Mouse (Mus musculus): ENCODE measurements at regions not wholly inside any gene's neighbourhood (a gene's known extent, or its start where the extent isn't known, plus 50 kb on each side); places are given as distances from the start of the nearest gene placed in this dataset.

DNA sequence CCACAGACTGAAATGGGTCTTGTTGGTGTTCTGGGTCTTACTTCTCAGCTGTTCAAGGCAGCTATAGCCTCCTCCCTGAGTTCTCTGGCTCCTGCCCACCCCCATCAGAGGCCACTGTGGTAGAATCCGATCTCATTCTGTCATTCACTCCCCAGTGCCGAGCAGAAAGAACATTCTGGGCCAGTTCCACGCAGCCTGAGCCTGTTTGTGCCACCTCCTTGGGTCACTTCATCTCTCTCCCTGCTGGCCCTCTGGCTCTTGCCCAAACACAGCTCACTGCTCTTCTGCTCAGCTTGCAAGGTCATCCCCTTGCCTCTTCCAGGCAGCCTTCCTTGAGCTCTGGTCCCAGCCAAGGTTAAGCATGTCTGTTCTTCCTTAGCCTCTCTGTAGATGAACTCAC lies 128.9 kb downstream of the Chst1 start:
- Histone ChIP-seq H3K4me3 (ENCODE audit: control insufficient read depth, insufficient read depth, low read length) (no peak overlapping the region), H3K27ac (ENCODE audit: control insufficient read depth, insufficient read depth, low read length) (no peak overlapping the region), H3K27me3 (ENCODE audit: control insufficient read depth, insufficient read depth, low read length) (no peaks in the 10 kb centered on the region), H3K36me3 (ENCODE audit: control insufficient read depth, insufficient read depth, low read length) (no peaks in the 10 kb centered on the region), H3K4me1 (replicated peaks; ENCODE audit: control insufficient read depth, insufficient read depth, low read length) (no peaks in the 10 kb centered on the region)
- 96% methylated on average over 3 of the region's 3 CpGs for WGBS
- TF ChIP-seq POLR2A (IDR thresholded peaks at IDR 0.05; ENCODE audit: control insufficient read depth, extremely low read depth, insufficient read depth, low read length, poor library complexity) (no peak), CTCF (IDR thresholded peaks at IDR 0.05; ENCODE audit: borderline replicate concordance, control insufficient read depth, extremely low read depth, insufficient read depth, low read length, poor library complexity) (no peak)
- DNase-seq = no peak

DNA sequence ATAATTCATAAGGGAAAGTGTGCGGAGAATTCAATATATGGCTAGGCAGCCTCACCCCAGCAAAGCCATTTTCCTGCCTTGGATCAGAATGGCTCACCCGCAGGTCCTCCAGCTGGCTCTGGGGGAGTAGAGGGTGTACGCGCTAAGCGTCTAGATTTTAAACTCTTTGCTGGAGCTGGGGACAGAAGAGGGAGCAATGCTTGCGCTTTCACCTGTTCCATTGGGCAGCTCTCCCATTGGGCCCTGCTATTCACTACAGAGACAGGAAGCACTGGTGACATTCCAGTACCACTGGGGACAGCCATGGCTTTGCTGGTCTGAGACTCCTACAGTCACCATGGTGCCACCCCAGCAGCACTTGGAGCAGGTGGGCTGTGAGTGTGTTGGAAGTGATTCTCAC lies 130.9 kb downstream of the Chst1 start:
- WGBS = 98% methylated on average over 6 of the region's 6 CpGs
- Histone ChIP-seq H3K27ac (ENCODE audit: control insufficient read depth, insufficient read depth, low read length) (no peak overlapping the region), H3K4me3 (ENCODE audit: control insufficient read depth, insufficient read depth, low read length) (no peak overlapping the region), H3K36me3 (ENCODE audit: control insufficient read depth, insufficient read depth, low read length) (no peaks in the 10 kb centered on the region), H3K4me1 (replicated peaks; ENCODE audit: control insufficient read depth, insufficient read depth, low read length) (no peaks in the 10 kb centered on the region), H3K27me3 (ENCODE audit: control insufficient read depth, insufficient read depth, low read length) (no peaks in the 10 kb centered on the region)
- DNase-seq = no peak
- TF ChIP-seq POLR2A (IDR thresholded peaks at IDR 0.05; ENCODE audit: control insufficient read depth, extremely low read depth, insufficient read depth, low read length, poor library complexity) = no peak
- no peak for TF ChIP-seq CTCF (IDR thresholded peaks at IDR 0.05; ENCODE audit: borderline replicate concordance, control insufficient read depth, extremely low read depth, insufficient read depth, low read length, poor library complexity)

DNA sequence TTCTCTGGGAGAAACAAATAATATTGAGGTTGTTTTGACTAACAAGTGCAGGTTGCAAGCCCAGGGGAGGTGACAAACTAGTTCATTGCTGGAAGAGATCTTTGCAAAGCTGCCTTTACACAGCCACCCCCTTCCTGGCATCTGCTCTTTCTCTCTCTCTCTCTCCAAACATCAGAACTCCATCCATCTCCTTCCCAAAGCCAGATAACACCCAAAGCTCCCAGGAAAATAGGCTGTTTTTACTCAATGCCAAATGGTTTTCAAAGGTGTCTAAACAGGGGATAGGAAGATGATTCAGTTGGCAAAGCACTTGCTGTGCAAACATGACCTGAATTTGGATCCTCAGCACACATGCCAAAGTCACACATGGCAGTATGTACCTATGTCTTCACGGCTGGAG lies 133.9 kb downstream of the Chst1 start:
- TF ChIP-seq CTCF (IDR thresholded peaks at IDR 0.05; ENCODE audit: borderline replicate concordance, control insufficient read depth, extremely low read depth, insufficient read depth, low read length, poor library complexity) (no peak), POLR2A (IDR thresholded peaks at IDR 0.05; ENCODE audit: control insufficient read depth, extremely low read depth, insufficient read depth, low read length, poor library complexity) (no peak)
- H3K36me3 ChIP-seq (ENCODE audit: control insufficient read depth, insufficient read depth, low read length) = no peaks in the 10 kb centered on the region
- 100% methylated on average over 1 of the region's 1 CpGs for WGBS

DNA sequence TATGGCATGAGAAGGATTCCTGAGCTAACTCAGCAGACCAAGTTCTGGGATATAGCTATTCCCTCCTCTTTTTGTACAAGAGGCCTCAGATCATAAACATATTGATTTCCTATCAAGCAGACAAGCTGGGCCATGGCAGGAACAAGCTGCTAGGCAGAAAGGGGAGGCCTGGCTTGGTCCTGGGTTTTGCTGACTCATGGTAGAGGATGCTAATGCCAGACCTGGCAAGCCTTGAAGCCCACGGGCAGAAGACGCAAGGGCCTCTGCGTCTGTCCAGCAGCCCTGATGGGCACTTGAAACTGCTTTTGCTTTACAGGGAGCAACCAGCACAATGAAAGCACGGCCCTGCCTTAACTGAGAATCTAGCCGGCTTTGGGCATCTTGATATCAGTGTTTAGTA lies 136.3 kb downstream of the Chst1 start:
- WGBS = 68% methylated on average over 5 of the region's 5 CpGs
- TF ChIP-seq CTCF (IDR thresholded peaks at IDR 0.05; ENCODE audit: borderline replicate concordance, control insufficient read depth, extremely low read depth, insufficient read depth, low read length, poor library complexity) = no peak
- no peaks in the 10 kb centered on the region for H3K36me3 ChIP-seq (ENCODE audit: control insufficient read depth, insufficient read depth, low read length)
- no peaks in the 10 kb centered on the region for H3K4me1 ChIP-seq (replicated peaks; ENCODE audit: control insufficient read depth, insufficient read depth, low read length)
- H3K4me3 ChIP-seq (ENCODE audit: control insufficient read depth, insufficient read depth, low read length) = no peak overlapping the region
- DNase-seq = no peak
- H3K27ac ChIP-seq (ENCODE audit: control insufficient read depth, insufficient read depth, low read length) = no peak overlapping the region
- H3K27me3 ChIP-seq (ENCODE audit: control insufficient read depth, insufficient read depth, low read length) = no peaks in the 10 kb centered on the region

More for the DNA sequence above, 133.9 kb downstream of the Chst1 start:
- Histone ChIP-seq H3K4me1 (replicated peaks; ENCODE audit: control insufficient read depth, insufficient read depth, low read length) (no peaks in the 10 kb centered on the region), H3K27ac (ENCODE audit: control insufficient read depth, insufficient read depth, low read length) (no peak overlapping the region), H3K27me3 (ENCODE audit: control insufficient read depth, insufficient read depth, low read length) (no peaks in the 10 kb centered on the region), H3K4me3 (ENCODE audit: control insufficient read depth, insufficient read depth, low read length) (no peak overlapping the region)
- DNase-seq = no peak

DNA sequence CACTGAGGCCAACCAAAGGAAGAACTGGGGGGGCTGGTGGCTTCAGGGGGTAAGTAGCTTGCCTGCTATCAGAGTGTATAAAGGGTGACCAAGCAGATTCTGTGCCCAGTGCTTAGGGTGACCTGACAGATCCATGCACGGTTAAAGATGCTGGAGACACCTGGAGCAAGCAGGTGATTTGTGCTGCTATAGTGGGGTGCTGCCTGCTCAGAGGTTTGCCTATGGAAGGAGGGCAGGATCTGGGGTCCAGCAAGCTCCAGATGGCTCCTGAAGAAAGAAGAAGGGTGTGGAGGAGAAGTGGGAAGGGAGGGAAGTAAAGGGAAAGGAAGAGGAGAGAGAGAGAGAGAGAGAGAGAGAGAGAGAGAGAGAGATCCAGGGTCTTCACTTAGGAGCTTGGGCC lies 137.8 kb downstream of the Chst1 start:
- DNase-seq = no peak
- no peak for TF ChIP-seq POLR2A (IDR thresholded peaks at IDR 0.05; ENCODE audit: control insufficient read depth, extremely low read depth, insufficient read depth, low read length, poor library complexity)
- no peak for TF ChIP-seq CTCF (IDR thresholded peaks at IDR 0.05; ENCODE audit: borderline replicate concordance, control insufficient read depth, extremely low read depth, insufficient read depth, low read length, poor library complexity)
- WGBS = 93% methylated on average over 1 of the region's 1 CpGs

DNA sequence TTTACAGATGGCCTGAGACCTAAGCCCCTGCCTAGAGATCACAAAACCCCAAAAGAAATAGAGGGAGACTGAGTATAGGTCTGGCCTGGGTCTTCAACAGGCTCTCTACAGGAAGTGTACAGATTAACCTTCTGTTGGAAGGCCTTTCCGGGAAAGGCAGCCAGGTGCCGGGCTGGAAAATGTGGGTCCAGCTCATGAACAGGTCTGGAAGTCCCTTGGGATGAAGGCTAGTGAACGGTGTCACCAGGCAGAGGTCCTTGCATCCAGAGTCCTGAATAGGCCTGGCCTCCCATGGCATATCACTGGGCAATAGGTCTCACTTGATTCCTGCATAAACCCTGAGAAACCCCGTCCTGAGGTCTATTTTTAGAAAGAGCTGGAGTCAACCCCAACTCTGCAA lies 140.1 kb downstream of the Chst1 start:
- H3K27ac ChIP-seq (ENCODE audit: control insufficient read depth, insufficient read depth, low read length) = no peak overlapping the region
- no peaks in the 10 kb centered on the region for H3K27me3 ChIP-seq (ENCODE audit: control insufficient read depth, insufficient read depth, low read length)
- no peak for DNase-seq
- H3K4me3 ChIP-seq (ENCODE audit: control insufficient read depth, insufficient read depth, low read length) = no peak overlapping the region
- H3K36me3 ChIP-seq (ENCODE audit: control insufficient read depth, insufficient read depth, low read length) = no peaks in the 10 kb centered on the region
- 81% methylated on average over 4 of the region's 4 CpGs for WGBS
- no peaks in the 10 kb centered on the region for H3K4me1 ChIP-seq (replicated peaks; ENCODE audit: control insufficient read depth, insufficient read depth, low read length)
- TF ChIP-seq POLR2A (IDR thresholded peaks at IDR 0.05; ENCODE audit: control insufficient read depth, extremely low read depth, insufficient read depth, low read length, poor library complexity) (no peak), CTCF (IDR thresholded peaks at IDR 0.05; ENCODE audit: borderline replicate concordance, control insufficient read depth, extremely low read depth, insufficient read depth, low read length, poor library complexity) (no peak)

More for the DNA sequence above, 137.8 kb downstream of the Chst1 start:
- Histone ChIP-seq H3K27me3 (ENCODE audit: control insufficient read depth, insufficient read depth, low read length) (no peaks in the 10 kb centered on the region), H3K27ac (ENCODE audit: control insufficient read depth, insufficient read depth, low read length) (no peak overlapping the region), H3K4me1 (replicated peaks; ENCODE audit: control insufficient read depth, insufficient read depth, low read length) (no peaks in the 10 kb centered on the region), H3K4me3 (ENCODE audit: control insufficient read depth, insufficient read depth, low read length) (no peak overlapping the region), H3K36me3 (ENCODE audit: control insufficient read depth, insufficient read depth, low read length) (no peaks in the 10 kb centered on the region)

DNA sequence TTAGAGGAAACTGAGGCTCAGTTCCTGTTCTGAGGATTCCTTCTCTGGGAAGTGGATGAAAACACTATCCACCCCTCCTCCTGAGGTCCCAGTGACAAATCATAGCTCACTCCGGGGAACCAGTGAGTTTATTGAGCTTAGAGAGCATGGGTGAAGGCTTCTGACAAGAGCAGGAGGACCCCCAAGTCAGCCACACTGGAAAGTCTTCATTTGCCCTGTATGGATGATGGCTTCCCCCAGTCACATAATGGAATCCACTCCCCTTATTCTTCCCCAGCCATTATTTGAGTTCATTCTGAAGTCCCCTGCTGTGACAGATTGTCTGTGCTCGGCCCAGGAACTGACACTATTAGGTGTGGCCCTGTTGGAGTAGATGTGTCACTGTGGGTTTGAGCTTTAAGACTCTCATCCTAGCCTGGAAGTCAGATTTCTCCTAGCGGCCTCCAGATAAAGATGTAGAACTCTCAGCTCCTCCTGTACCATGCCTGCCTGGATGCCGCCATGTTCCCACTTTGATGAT lies 141.3 kb downstream of the Chst1 start:
- H3K36me3 ChIP-seq (ENCODE audit: control insufficient read depth, insufficient read depth, low read length) = no peaks in the 10 kb centered on the region
- TF ChIP-seq CTCF (IDR thresholded peaks at IDR 0.05; ENCODE audit: borderline replicate concordance, control insufficient read depth, extremely low read depth, insufficient read depth, low read length, poor library complexity) (no peak), POLR2A (IDR thresholded peaks at IDR 0.05; ENCODE audit: control insufficient read depth, extremely low read depth, insufficient read depth, low read length, poor library complexity) (no peak)
- WGBS = 92% methylated on average over 4 of the region's 4 CpGs
- no peaks in the 10 kb centered on the region for H3K27me3 ChIP-seq (ENCODE audit: control insufficient read depth, insufficient read depth, low read length)
- H3K4me1 ChIP-seq (replicated peaks; ENCODE audit: control insufficient read depth, insufficient read depth, low read length) = no peaks in the 10 kb centered on the region
- no peak overlapping the region for H3K27ac ChIP-seq (ENCODE audit: control insufficient read depth, insufficient read depth, low read length)
- no peak for DNase-seq
- no peak overlapping the region for H3K4me3 ChIP-seq (ENCODE audit: control insufficient read depth, insufficient read depth, low read length)

All from thymus, adult 2 months (tissue).